Mouse (Mus musculus) midbrain, embryonic 13.5 days (tissue): ENCODE measurements around the gene Dars2. TPM values are rescaled to one million over a fixed set of nuclear protein-coding genes. Genes with fewer than 3 reads are reported as not detected.
"Not testable (repeated sequence)": the region's sequence is repeated elsewhere in the genome, so short reads cannot be mapped to it uniquely, and the experiment has no call there.

Experiments
- ATAC-seq: fragments of 200-750 bp; cut with Nextera tagmentation; 2 replicates; pipeline ENCODE4 v1.8.0; 2017; ENCODE audit warnings: mild to moderate bottlenecking, moderate TSS enrichment, moderate library complexity
- H3K27ac ChIP-seq: fragments of 300-500 bp; sonication (generic); 2 replicates; pipeline ENCODE4 v1.5.1; 2015; ENCODE audit warnings: inconsistent platforms, mild to moderate bottlenecking, moderate library complexity
- H3K27me3 ChIP-seq: fragments of 300-500 bp; sonication (generic); 2 replicates; pipeline ENCODE4 v1.6.1; 2015; ENCODE audit warnings: mild to moderate bottlenecking, inconsistent platforms
- H3K36me3 ChIP-seq: fragments of 300-500 bp; sonication (generic); 2 replicates; pipeline ENCODE4 v1.6.1; 2015; ENCODE audit warnings: mild to moderate bottlenecking, inconsistent platforms
- H3K4me1 ChIP-seq: fragments of 300-500 bp; sonication (generic); replicated peaks from 2 replicates; pipeline ENCODE4 v1.6.1; 2015; ENCODE audit warnings: inconsistent platforms
- H3K4me2 ChIP-seq: fragments of 300-500 bp; sonication (generic); replicated peaks from 2 replicates; pipeline ENCODE4 v1.6.1; 2015; ENCODE audit warnings: moderate library complexity, mild to moderate bottlenecking, inconsistent platforms
- H3K4me3 ChIP-seq: fragments of 300-500 bp; sonication (generic); replicated peaks from 2 replicates; pipeline ENCODE4 v1.5.1; 2015; ENCODE audit warnings: mild to moderate bottlenecking, inconsistent platforms
- H3K9ac ChIP-seq: fragments of 300-500 bp; sonication (generic); replicated peaks from 2 replicates; pipeline ENCODE4 v1.6.1; 2015; ENCODE audit warnings: mild to moderate bottlenecking, inconsistent platforms
- H3K9me3 ChIP-seq: fragments of 300-500 bp; sonication (generic); 2 replicates; pipeline ENCODE4 v1.6.1; 2016; ENCODE audit warnings: mild to moderate bottlenecking, inconsistent platforms
- WGBS: fragments of 180-500 bp; shearing (Covaris S2); methylation state at CpG from one replicate; pipeline ENCODE4 v1.1.7; 2015; 5-methylcytosine and 5-hydroxymethylcytosine counted together
- polyA plus RNA-seq: library from polyadenylated mRNA; unstranded; fragments of >200 nt; fragmentation: Nextera tagmentation; extraction: Ambion mirVana; gene quantifications from 2 replicates; pipeline ENCODE4 v1.2.1, GENCODE M21; 2015

Gene Dars2
- polyA plus RNA-seq, 1 experiment from 2014 or later: 29.5 TPM

GRCm38 (mm10) chr1:161034435-161035280 lies 35.8 kb downstream of the Dars2 start, which contains the start of gene Zbtb37:
Gene Zbtb37, minus strand, starts transcription at chr1:161034849.
- peak within 1 kb of the TSS; percentile 90 for H3K27ac ChIP-seq
- no peaks in the 10 kb centered on the region for H3K9me3 ChIP-seq
- H3K4me3 ChIP-seq: peak within 1 kb of the TSS; percentile 88
- H3K4me1 ChIP-seq: peaks cover 43% of the 10 kb centered on the region
- WGBS: under 1% methylated on average over 74 of the region's 76 CpGs
- peak; percentile 93 for ATAC-seq
- H3K4me2 ChIP-seq: peak within 1 kb of the TSS; percentile 71
- H3K36me3 ChIP-seq: peaks cover 56% of the 10 kb centered on the region
- peak within 1 kb of the TSS; percentile 96 for H3K9ac ChIP-seq
- no peaks in the 10 kb centered on the region for H3K27me3 ChIP-seq

DNA sequence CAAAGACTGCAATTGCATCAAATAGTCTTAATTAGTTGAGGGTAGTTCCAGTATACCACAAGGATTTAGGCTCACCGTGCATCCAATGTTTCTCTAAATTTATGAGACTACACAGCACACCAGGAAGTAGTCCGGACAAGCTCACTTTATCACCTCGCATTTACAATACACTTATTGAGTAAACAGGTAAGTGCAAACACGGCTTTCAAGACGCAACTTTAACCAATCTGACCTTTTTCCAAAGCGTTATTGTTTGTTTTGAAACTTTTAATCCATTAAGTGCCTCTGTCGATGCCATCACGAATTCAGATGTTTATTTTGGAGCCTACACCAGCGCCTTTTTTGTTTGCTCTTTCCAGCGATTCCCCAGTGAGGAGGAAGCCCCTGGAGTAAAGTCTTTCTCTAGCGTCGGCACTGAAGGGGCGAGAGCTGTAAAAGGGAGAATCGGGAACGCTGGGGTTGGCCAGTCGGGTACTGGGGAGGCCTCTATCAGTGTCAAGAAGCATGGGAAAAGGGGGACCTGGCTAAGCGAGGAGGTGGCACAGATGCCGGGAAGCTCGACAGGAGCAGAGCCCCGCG lies 36.5 kb downstream of the Dars2 start:
- Histone ChIP-seq H3K27me3 (no peaks in the 10 kb centered on the region), H3K36me3 (peaks cover 54% of the 10 kb centered on the region)
- 2% methylated on average over 21 of the region's 21 CpGs for WGBS

GRCm38 (mm10) chr1:161032345-161032744 lies 38.1 kb downstream of the Dars2 start:
- no peak for ATAC-seq
- WGBS: 91% methylated on average over 7 of the region's 7 CpGs
- Histone ChIP-seq H3K27ac (no peak overlapping the region), H3K4me1 (peaks cover 26% of the 10 kb centered on the region), H3K9ac (no peak overlapping the region), H3K4me3 (no peak overlapping the region), H3K9me3 (no peaks in the 10 kb centered on the region), H3K36me3 (peaks cover 38% of the 10 kb centered on the region), H3K4me2 (no peak overlapping the region), H3K27me3 (no peaks in the 10 kb centered on the region)

More for the DNA sequence above, 36.5 kb downstream of the Dars2 start:
- no peak for ATAC-seq
- Histone ChIP-seq H3K4me1 (peaks cover 37% of the 10 kb centered on the region), H3K9me3 (no peaks in the 10 kb centered on the region), H3K4me3 (peak overlapping the region; percentile 88), H3K9ac (peak overlapping the region; percentile 96), H3K4me2 (peak overlapping the region; percentile 71), H3K27ac (peak overlapping the region; percentile 90)

DNA sequence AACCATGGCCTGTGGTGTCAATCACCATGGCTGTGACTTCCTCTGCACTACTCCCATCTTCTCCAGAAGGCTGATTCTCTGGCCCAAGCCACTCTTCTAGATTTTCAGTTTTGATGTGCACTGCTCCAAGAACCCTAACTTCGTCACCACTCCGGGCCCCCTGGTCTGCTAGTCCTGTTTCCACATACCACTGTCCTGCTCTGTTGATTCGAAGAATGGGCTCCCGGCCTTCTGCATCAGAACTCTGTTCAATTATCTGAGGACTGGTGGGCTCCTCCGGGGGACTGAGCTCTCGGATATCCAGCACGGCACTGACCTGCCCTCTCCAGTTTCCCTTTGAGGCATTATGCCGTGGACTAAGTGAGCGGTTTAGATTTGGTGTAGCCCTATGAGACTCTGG lies 38.6 kb downstream of the Dars2 start:
- Histone ChIP-seq H3K4me3 (no peak overlapping the region), H3K4me1 (peaks cover 23% of the 10 kb centered on the region), H3K4me2 (no peak overlapping the region), H3K9ac (no peak overlapping the region; the same call in 1 of the 2 replicates), H3K36me3 (peaks cover 39% of the 10 kb centered on the region), H3K27me3 (no peaks in the 10 kb centered on the region), H3K9me3 (no peaks in the 10 kb centered on the region), H3K27ac (no peak overlapping the region)
- 96% methylated on average over 9 of the region's 9 CpGs for WGBS
- no peak for ATAC-seq

- Histone ChIP-seq H3K36me3 (peaks cover 46% of the 10 kb centered on the region), H3K4me3 (no peak overlapping the region), H3K27ac (no peak overlapping the region), H3K9me3 (no peaks in the 10 kb centered on the region), H3K9ac (no peak overlapping the region), H3K4me1 (peaks cover 17% of the 10 kb centered on the region), H3K27me3 (no peaks in the 10 kb centered on the region), H3K4me2 (no peak overlapping the region)
- ATAC-seq: no peak
- 95% methylated on average over 3 of the region's 3 CpGs for WGBS
These were observed 40.4 kb downstream of the Dars2 start for GRCm38 (mm10) chr1:161030058-161030457.

DNA sequence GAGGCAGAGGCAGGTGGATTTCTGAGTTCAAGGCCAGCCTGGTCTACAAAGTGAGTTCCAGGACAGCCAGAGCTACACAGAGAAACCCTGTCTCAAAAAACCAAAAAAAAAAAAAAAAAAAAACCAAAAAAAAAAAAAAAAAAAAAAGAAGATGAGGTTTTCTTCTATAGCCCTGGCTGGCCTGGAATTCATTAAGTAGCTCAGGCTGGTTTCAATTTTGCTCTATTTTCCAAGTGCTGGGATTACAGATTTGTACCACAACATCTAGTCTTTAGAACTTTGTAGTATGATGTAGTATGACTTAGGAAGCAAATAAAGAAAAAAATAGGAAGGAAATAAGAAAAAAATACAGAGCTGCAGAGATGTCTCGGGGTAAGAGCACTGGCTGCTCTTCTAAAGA lies 42.0 kb downstream of the Dars2 start:
- H3K9me3 ChIP-seq, H3K4me3 ChIP-seq, H3K27me3 ChIP-seq, H3K9ac ChIP-seq, ATAC-seq, H3K4me2 ChIP-seq, H3K27ac ChIP-seq: not testable (repeated sequence)
- H3K4me1 ChIP-seq: peaks cover 10% of the 10 kb centered on the region
- WGBS: 94% methylated on average over 1 of the region's 1 CpGs
- peaks cover 53% of the 10 kb centered on the region for H3K36me3 ChIP-seq

DNA sequence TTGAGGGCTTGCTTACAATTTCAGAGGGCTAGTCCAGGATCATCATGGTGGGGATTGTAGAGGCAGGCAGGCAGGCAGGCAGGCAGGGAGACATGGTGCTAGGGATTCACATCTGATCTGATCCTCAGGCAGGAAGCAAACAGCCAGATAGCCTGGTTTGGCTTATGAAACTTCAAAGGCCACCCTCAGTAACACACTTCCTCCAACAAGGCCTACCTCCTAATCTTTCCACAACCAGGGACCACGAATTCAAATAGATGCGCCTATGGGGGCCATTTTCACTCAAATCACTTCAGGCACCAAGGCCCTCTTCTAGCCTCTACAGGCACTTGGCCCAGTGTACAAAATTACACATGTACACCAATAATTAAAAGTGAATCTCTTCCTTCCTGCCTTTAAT lies 43.3 kb downstream of the Dars2 start:
- WGBS: 100% methylated on average over 2 of the region's 2 CpGs
- no peaks in the 10 kb centered on the region for H3K27me3 ChIP-seq
- no peaks in the 10 kb centered on the region for H3K4me1 ChIP-seq
- H3K9me3 ChIP-seq: no peaks in the 10 kb centered on the region
- no peak overlapping the region for H3K9ac ChIP-seq
- no peak overlapping the region for H3K4me2 ChIP-seq
- ATAC-seq: no peak
- H3K27ac ChIP-seq: no peak overlapping the region
- peaks cover 49% of the 10 kb centered on the region for H3K36me3 ChIP-seq
- H3K4me3 ChIP-seq: no peak overlapping the region

DNA sequence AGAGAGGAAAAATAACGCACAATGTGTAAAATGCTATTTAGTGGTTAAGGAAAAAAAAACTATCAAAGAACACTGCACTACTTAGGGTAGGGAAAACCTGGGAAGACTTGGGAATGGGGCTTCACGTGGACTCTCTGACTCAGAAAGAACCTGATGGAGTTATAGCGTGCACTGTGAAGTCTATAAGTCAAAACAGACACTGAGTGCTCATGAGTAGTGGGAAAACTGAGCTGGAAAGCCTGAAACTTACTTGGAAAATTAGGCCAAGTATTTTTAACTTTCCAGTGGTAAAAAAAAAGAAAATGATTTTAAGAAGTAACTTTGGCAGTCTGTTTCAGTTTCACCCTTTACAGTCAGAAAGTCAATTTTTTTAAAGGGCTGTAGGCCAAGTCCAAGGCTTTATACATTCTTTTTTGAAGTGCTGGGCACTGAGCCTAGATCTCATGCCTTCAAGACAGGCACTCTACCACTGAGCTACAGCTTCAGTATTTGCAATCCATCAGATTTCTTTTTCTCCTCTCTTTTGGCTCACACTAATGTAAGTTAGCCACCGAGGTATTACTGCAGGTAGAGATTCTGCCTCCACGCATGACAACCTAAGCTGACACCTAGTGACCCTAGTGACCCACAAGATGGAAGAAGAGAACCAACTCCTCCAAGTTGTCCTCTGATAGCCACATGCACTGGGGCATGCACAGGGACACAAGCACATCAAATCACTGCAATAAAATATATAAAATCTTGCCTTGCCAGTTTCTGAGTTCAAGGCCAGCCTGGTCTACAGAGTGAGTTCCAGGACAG lies 44.8 kb downstream of the Dars2 start:
- Histone ChIP-seq H3K36me3 (peaks cover 38% of the 10 kb centered on the region), H3K4me1 (no peaks in the 10 kb centered on the region), H3K4me2 (no peak overlapping the region), H3K27ac (no peak overlapping the region), H3K4me3 (no peak overlapping the region), H3K9me3 (no peaks in the 10 kb centered on the region), H3K27me3 (no peaks in the 10 kb centered on the region), H3K9ac (no peak overlapping the region)
- ATAC-seq: no peak
- 92% methylated on average over 5 of the region's 5 CpGs for WGBS

- H3K4me2 ChIP-seq: no peak overlapping the region
- no peak overlapping the region for H3K27ac ChIP-seq
- peaks cover 40% of the 10 kb centered on the region for H3K36me3 ChIP-seq
These were observed 50.4 kb downstream of the Dars2 start for GRCm38 (mm10) chr1:161020051-161020450.

GRCm38 (mm10) chr1:161016378-161016777 lies 54.1 kb downstream of the Dars2 start:
- Histone ChIP-seq H3K4me2 (no peak overlapping the region), H3K4me3 (no peak overlapping the region), H3K9me3 (no peaks in the 10 kb centered on the region), H3K36me3 (peaks cover 49% of the 10 kb centered on the region), H3K4me1 (peaks cover 4% of the 10 kb centered on the region), H3K27me3 (no peaks in the 10 kb centered on the region), H3K27ac (no peak overlapping the region), H3K9ac (no peak overlapping the region)
- WGBS: 92% methylated on average over 2 of the region's 2 CpGs
- no peak for ATAC-seq

More at GRCm38 (mm10) chr1:161020051-161020450, 50.4 kb downstream of the Dars2 start:
- H3K27me3 ChIP-seq: no peaks in the 10 kb centered on the region
- no peak overlapping the region for H3K9ac ChIP-seq
- no peak overlapping the region for H3K4me3 ChIP-seq
- no peak for ATAC-seq
- no peaks in the 10 kb centered on the region for H3K9me3 ChIP-seq
- WGBS: 96% methylated on average over 14 of the region's 14 CpGs
- H3K4me1 ChIP-seq: peaks cover 4% of the 10 kb centered on the region

DNA sequence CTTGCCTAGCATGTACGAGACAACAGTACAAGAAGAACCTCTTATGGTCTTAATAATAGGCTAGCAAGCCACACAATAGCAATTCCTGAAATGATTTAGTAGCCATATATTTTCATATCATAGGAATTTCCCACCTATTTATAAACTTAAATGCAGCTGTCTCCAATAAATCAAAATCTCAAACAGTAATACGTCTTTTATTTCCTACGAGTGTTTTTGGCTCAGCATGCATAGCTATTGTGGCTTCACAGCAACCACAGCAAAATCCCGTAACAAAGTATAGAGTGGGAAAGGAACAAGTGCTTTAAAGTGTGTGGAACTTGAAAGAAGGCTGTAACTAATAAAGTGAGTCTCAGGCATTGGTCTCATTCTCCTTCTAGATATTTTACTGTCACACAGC lies 60.0 kb downstream of the Dars2 start:
- peaks cover 34% of the 10 kb centered on the region for H3K36me3 ChIP-seq
- H3K27me3 ChIP-seq: no peaks in the 10 kb centered on the region
- peaks cover 1% of the 10 kb centered on the region for H3K4me1 ChIP-seq
- H3K9ac ChIP-seq: no peak overlapping the region
- WGBS: 93% methylated on average over 4 of the region's 4 CpGs
- ATAC-seq: no peak
- no peak overlapping the region for H3K4me3 ChIP-seq
- no peak overlapping the region for H3K27ac ChIP-seq
- H3K4me2 ChIP-seq: no peak overlapping the region
- H3K9me3 ChIP-seq: no peaks in the 10 kb centered on the region

- Histone ChIP-seq H3K4me3 (no peak overlapping the region), H3K27me3 (no peaks in the 10 kb centered on the region), H3K9me3 (no peaks in the 10 kb centered on the region), H3K27ac (no peak overlapping the region), H3K9ac (no peak overlapping the region), H3K4me2 (no peak overlapping the region), H3K36me3 (peaks cover 39% of the 10 kb centered on the region), H3K4me1 (no peaks in the 10 kb centered on the region)
- WGBS: 89% methylated on average over 2 of the region's 2 CpGs
- ATAC-seq: no peak
These were observed 62.4 kb downstream of the Dars2 start for GRCm38 (mm10) chr1:161008038-161008437.
